Mouse (Mus musculus) testis, adult 2 months (tissue): ENCODE results near the gene Taldo1.

Source experiments
- CTCF ChIP-seq: fragments of 200-500 bp; IDR thresholded peaks from 2 replicates; pipeline ENCODE4 v1.5.1; 2012; ENCODE audit warnings: low read depth, mild to moderate bottlenecking, inconsistent platforms, low read length, moderate library complexity; ENCODE audit not compliant: control insufficient read depth, insufficient read depth, insufficient replicate concordance
- POLR2A ChIP-seq: fragments of 200-500 bp; IDR thresholded peaks from 2 replicates; pipeline ENCODE4 v1.6.1; 2012; ENCODE audit warnings: low read depth, mild to moderate bottlenecking, inconsistent platforms, low read length, moderate library complexity; ENCODE audit not compliant: control insufficient read depth

- TF ChIP-seq CTCF (no peak), POLR2A (no peak)
Observed at GRCm38 (mm10) chr7:141356971-141357370, 35.0 kb upstream of the Taldo1 start.
